Mouse (Mus musculus) embryonic fibroblast, embryonic 13.5 days (primary cell): Measurements from ENCODE around the gene Srrm4.

Experiments used
- CTCF ChIP-seq: IDR thresholded peaks from 2 replicates; pipeline ENCODE4 v1.5.1; 2011; ENCODE audit warnings: mild to moderate bottlenecking, control low read depth, low read length, moderate library complexity, borderline replicate concordance; ENCODE audit not compliant: insufficient read depth
- POLR2A ChIP-seq: IDR thresholded peaks from 2 replicates; pipeline ENCODE4 v1.6.1; 2011; ENCODE audit warnings: low read depth, mild to moderate bottlenecking, control low read depth, low read length, moderate library complexity

- TF ChIP-seq CTCF (no peak), POLR2A (no peak)
These were observed 2.0 kb downstream of the Srrm4 start for GRCm38 (mm10) chr5:116589631-116590030.
